Mouse (Mus musculus) natural killer cell, adult 2 months (primary cell): ENCODE measurements around the gene C3.

Experiments
- DNase-seq, 2 experiments: peaks; one replicate each; pipeline ENCODE4 v3.0.0; 2022; ENCODE audit warnings: low spot score in 2 of 2

C3 gene

GRCm38 (mm10) chr17:57250461-57251160 is 22.7 kb upstream of the C3 start:
- peak in 1 of 2 experiments; percentile 14 for DNase-seq

DNA sequence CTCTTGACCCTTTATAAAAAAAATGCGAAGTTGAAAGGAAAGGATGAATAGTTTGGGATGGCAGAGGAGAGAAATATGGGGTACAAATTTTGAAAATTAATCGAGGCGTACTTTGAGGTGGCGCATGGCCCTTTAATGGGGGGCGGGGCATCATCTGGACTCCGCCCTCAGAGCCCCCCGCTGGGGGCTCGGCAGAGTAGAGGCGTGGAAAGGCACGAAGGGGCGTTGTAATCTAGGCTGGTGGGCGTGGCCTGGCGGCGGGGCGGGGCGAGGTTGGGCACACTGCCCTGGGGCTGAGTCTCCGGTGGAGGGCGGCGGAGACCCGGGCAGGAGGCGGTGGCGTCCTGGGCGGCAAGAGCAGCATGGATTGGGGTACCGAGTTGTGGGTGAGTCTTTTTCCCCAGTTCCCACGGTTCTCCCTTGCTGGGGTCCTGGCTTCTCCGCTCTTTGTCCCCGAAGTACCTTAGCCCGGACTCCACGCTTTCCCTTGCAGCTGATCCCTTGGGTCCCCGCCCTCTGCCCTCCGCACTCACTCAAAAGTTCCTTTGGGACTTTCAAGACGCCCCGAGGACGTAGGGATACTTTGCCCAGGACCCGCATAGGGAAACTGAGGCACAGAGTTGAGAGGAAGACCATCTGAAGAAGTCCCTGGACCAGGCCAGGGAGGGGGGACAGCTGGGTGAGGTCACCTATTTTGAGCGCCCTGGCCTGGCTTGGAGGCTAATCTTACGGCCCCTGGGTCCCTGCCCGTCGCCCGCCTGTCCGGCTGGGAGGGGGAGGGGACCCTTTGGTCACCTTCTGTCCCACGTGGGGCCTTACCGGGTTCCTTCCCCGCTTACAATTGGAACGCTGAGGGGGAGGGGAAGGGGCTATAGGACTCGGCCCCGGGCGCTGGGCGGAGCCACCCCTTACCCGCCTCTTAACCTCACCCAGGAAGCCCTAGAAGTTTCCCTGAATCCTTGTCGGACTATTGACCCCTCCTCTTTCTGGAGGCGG is 21.5 kb upstream of the C3 start, which contains the start of gene Trip10:
Gene Trip10, plus strand, starts transcription at position 270 of the 996 bp plus-strand sequence.
- peak; percentile 96 to 97 for DNase-seq

GRCm38 (mm10) chr17:57248771-57249170 is 20.8 kb upstream of the C3 start:
- no peak for DNase-seq

- peak; percentile 81 to 89 for DNase-seq
These were observed 20.3 kb upstream of the C3 start, which contains the start of gene Gpr108 for GRCm38 (mm10) chr17:57248201-57248699. TSS of gene Gpr108 (minus strand) at chr17:57248446.

DNA sequence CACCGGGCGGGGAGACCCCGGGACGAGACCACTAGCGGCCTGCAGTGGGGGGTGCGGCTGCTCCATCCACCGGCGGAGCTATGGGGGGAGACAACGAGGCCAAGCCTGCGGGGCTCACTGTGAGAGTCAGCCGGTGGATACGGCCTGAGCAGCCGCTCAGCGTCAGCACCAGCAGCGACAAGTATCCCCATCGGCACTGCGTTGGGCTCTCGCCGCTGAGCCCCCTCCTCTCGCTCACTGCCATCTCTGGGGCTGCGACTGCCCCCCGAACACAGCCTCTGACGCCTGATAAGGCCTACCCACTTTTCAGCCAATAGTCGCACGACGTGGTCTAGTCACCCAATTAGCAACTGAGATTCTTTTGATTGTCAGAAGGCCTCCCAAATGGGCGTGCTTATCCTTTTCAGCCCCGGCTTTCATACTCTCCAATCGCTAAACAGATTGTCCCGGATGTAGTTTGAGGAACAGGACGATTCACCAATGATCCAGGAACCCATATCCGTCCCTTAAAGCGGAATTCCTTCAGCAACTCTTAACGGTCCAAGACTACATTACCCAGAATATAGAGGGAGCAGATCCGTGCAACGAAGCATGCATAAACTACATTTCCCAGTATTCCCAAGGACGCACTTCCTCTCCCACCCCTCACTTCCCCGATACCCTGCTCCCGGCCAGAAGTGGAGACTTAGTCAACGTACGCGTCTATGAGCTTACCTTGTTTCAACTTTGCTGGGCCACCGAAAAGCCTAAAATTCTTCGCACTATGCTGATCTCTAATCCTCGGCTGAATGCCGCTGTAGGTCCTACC is 19.7 kb upstream of the C3 start:
- DNase-seq = peak; percentile 92 to 94

GRCm38 (mm10) chr17:57246663-57247392 is 18.9 kb upstream of the C3 start:
- no peak for DNase-seq

GRCm38 (mm10) chr17:57245311-57245929 is 17.5 kb upstream of the C3 start:
- no peak for DNase-seq

DNA sequence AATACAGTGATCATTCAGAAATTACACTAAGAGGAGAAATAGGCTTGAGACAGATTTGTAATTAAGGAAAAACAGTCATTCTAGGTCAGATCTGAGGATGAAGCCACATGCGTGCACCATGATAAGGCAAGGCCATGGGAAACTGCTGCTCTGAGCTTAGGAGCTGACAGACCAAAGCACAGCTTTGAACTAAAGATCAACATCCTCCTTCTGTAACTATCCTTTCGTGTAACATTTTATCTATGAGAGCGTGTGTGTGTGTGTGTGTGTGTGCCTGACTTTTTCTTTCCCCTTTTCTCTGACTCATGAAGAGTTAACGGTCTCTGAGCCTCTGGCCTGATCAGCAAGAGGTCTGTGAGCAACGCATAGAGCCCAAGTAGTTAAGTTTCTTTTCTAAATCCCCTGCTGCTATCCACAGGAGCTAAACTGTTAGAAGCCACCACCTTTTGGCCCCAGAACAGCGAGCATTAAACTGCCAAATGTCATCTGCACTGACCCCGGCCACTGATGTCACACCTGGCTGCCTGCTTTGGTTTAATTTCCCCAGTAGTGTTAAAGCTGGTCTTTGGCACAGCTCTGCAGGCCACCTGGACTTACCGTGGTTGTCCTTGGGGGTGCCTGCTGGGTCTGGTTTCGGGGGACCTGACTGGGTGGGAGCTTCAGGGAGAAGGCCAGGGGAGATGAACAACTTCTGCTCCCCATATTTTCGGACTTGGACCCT is 15.9 kb upstream of the C3 start:
- no peak for DNase-seq

DNA sequence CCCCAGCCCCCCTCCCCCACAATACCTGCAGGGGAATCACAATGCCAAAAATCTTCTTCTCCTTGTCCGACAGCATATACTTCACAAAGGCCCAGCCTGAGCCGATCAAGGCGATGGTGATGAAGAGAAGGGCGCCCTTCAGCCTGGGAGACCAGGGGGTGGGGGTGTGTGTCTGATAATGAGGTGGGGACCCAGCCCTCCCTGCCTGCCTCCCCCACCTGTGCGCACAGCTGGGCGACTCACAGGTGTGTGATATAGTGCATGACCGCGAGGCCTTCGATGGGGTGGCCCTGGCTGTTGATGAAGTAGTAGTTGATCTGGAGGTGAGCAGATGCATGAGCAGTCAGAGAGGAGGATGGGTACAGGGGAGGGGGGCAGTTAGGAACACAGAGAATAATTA is 9.2 kb upstream of the C3 start:
- no peak for DNase-seq

DNA sequence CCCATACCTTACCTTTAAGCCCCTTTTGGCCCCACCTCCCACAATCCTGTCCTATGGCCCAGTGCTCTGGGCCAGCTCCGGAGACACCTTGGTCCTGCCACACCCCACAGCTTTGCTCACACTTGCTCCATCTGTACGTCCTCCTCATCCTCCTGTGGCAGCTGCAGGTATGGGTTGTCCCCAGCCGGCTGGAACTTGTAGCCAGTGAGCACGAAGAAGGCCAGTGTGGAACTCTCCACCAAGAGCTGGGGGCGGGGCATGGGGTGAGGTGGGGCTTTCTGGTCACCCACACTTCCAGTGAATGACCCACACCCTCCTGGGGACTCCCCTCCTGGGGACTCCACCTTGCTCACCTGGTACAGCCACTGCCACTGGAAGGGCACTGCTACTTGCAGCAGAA is 7.9 kb upstream of the C3 start:
- DNase-seq = no peak

- DNase-seq = no peak
These were observed 6.5 kb upstream of the C3 start for GRCm38 (mm10) chr17:57234254-57234928.

DNA sequence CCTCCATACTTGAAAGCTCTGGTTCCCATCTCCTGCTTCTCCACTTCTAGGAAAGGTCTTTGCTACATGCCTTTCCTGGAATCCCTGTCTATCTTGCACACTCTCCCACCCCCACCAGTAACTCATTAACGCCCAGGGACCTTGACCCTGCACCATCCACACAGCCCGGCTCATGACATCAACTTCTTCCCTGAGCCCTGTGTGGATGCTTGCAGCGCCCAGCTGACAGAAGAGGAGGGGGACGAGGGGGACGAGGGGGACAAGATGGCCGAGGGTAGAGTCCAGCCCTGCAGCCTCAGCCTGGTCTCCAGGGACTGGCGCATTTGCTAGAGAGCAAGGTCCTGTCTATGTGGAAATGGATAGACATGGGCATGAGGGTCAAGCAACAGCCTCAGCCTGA is 5.1 kb upstream of the C3 start:
- DNase-seq = no peak

- no peak for DNase-seq
These were observed 4.3 kb upstream of the C3 start for GRCm38 (mm10) chr17:57232200-57232599.

DNA sequence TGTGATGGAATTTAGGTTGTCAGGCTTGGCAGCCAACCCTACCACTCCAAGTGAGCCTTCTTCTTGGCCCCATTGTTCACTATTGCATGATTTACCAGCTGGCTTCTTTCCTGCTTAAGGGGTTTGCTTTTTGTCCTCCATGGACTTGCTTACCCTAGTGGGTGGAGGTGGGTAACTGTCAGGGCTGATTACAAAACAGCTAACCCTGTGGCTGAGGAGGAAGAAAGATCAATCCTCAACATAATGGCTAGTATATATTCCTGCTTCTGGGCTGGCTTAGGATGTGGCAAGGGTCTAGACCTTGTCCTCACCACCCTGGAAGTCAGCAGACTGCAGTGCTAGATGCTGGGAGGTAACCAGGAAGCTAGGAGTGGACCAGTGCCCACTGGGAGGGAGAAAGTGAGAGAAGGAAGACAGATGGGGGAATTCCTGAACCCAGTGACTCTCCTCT is 3.4 kb upstream of the C3 start:
- no peak for DNase-seq

GRCm38 (mm10) chr17:57230728-57231125 is 2.8 kb upstream of the C3 start:
- DNase-seq = no peak

DNA sequence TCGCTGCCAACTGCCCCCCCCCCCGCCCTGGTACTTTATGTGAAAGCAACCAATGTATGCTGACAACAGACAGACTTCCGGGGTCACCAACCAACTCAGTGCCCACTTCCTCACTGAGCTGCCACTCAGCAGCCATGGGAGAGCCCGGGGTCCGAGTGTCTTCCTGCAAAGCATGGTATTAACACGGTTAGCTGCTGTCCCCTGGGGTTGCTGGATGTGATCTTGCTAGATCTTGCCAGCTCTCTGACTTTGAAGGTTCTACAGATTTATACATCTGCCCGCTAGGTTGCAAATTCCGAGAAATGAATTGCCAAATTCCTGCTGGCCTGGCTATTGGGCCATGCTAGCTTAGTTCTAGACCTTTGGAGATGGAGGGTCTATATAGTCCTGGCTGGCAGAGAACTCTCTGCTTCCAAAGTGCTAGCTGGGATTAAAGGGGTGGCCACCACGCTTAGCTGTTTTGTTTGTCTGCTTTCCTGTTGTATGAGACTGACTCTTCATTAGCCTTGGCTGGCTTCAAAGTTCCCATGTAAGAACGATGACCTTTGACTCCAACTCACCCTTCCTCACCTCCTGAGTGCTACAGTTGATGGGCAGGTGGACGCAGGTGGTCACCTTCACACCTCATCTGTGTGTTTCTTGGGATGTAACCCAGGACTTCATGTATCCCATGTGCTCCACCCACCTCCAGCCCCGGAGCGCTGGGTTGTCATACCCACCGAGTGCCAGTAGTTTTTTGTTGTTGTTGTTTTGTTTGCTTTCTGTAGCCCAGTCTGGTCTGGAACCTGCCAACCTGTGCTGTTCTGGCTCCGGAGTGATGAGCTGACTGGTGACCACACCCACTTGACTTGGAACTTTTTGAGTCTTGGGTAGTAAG is 2.2 kb upstream of the C3 start:
- no peak for DNase-seq

DNA sequence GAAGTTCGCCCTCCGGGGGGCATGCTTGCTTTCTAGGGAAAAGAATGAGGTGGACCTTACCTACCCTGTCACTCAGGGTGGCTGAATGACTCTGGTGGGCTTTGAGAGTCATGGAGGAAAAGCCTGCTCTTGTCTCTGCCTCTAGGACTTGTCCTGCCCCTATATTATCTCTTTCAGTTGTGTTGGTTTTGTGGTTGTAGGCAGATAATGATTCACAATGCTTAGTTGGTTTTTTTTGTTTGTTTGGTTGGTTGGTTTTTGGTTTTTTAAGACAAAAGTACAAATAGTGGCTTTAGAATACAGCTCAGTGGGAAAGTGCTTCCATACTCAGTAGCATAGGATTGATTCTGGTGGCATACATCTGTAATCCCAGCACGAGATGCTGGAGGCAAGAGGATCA is 937 bp upstream of the C3 start:
- no peak for DNase-seq

DNA sequence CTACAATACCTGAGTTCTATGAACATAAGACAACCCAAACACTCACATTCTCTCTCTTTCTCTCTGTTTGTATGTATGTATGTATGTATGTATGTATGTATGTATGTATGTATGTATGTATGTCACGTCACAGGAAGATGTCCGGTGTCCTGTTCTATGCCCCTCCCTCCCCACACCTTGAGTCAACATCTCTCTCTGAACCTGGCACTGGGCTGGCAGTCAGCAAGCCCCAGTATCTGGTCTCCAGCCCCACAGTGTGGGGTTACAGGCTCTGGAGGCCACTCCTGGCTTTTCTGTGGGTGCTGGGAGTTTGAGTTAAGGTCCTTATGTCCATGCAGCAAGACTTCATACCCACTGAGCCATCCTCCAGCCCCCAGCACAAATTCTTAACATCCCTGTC is 468 bp downstream of the C3 start:
- DNase-seq = no peak
